Mouse (Mus musculus) kidney, postnatal 0 days (tissue): Measurements from ENCODE around the gene Zglp1. TPM values are rescaled to one million over a fixed set of nuclear protein-coding genes. Genes with fewer than 3 reads are reported as not detected.

ENCODE experiments used
- ATAC-seq: fragments of 200-750 bp; cut with Nextera tagmentation; replicated peaks from 2 replicates; pipeline ENCODE4 v1.8.0; 2017; ENCODE audit warnings: low read depth, moderate number of reproducible peaks, moderate TSS enrichment, moderate library complexity; ENCODE audit not compliant: low FRiP score
- DNase-seq: peaks from one replicate; pipeline ENCODE4 v3.0.0-alpha.2; 2016; ENCODE audit warnings: low spot score
- H3K27ac ChIP-seq: fragments of 300-500 bp; sonication (generic); 2 replicates; pipeline ENCODE4 v1.5.1; 2014; ENCODE audit warnings: mild to moderate bottlenecking
- H3K27me3 ChIP-seq: fragments of 300-500 bp; sonication (generic); 2 replicates; pipeline ENCODE4 v1.6.1; 2014; ENCODE audit warnings: low read length, mixed read lengths; ENCODE audit not compliant: insufficient read depth
- H3K36me3 ChIP-seq: fragments of 300-500 bp; sonication (generic); 2 replicates; pipeline ENCODE4 v1.6.1; 2014; ENCODE audit warnings: low read length, mixed read lengths; ENCODE audit not compliant: insufficient read depth
- H3K4me1 ChIP-seq: fragments of 300-500 bp; sonication (generic); replicated peaks from 2 replicates; pipeline ENCODE4 v1.6.1; 2014; ENCODE audit warnings: antibody characterized with exemption, low read length, mixed read lengths; ENCODE audit not compliant: insufficient read depth
- H3K4me2 ChIP-seq: fragments of 300-500 bp; sonication (generic); 2 replicates; pipeline ENCODE4 v1.6.1; 2014; ENCODE audit warnings: mild to moderate bottlenecking, low read length, moderate library complexity, mixed read lengths
- H3K4me3 ChIP-seq: fragments of 300-500 bp; sonication (generic); replicated peaks from 2 replicates; pipeline ENCODE4 v1.5.1; 2014; ENCODE audit warnings: low read depth, low read length
- H3K9ac ChIP-seq: fragments of 300-500 bp; sonication (generic); 2 replicates; pipeline ENCODE4 v1.6.1; 2014; ENCODE audit warnings: low read depth, low read length
- H3K9me3 ChIP-seq: fragments of 300-500 bp; sonication (generic); replicated peaks from 2 replicates; pipeline ENCODE4 v1.6.1; 2016; ENCODE audit warnings: low read length, inconsistent platforms, mixed read lengths
- CTCF ChIP-seq: IDR thresholded peaks from 2 replicates; pipeline ENCODE4 v1.5.1; 2016; ENCODE audit warnings: antibody characterized with exemption, low read depth, mild to moderate bottlenecking, moderate library complexity
- WGBS: fragments of 180-500 bp; shearing (Covaris S2); extraction: QIAGEN DNeasy Blood & Tissue Kit; methylation state at CpG from one replicate; pipeline ENCODE4 v1.1.7; 2014; 5-methylcytosine and 5-hydroxymethylcytosine counted together
- polyA plus RNA-seq: library from polyadenylated mRNA; unstranded; fragments of >200 nt; fragmentation: Nextera tagmentation; extraction: Ambion mirVana; gene quantifications from 2 replicates; pipeline ENCODE4 v1.2.1, GENCODE M21; 2015

The Zglp1 gene
- polyA plus RNA-seq, 1 experiment from 2014 or later, result 0.29 TPM

DNA sequence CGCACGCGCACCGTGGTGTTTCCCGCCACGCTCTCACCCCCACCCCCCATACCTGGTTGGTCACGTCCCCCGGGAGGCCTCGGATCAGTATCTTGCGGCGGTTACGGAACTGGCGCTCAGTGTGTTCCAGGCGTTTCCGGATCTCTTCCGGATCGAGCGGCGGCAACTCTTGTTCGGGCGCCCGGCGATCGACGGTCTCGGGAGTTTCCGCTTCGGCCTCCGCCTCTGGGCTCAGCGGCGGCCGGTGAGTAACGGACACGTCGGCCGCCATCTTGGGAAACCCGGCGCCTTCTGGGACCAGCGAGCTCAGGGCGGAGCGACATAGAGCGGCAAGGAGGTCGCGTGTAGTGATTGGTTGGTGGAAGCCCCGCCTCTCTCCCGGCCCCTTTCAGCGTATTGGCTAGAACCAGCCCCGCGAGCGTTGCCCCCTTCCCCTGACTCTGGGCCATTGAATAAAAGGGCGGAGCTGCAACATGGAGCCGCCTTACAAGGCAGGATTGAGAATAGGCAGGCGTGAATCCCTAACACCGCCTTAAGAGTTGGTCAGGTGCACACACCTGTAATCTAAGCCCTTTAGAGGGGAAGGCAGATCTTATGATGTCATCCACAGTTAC is 24.9 kb upstream of the Zglp1 start, which contains the start of the genes Gm38431 and Raver1:
Gm38431 (minus strand) TSS at position 291 of the 614 bp plus-strand sequence.
Raver1 (minus strand) TSS at position 302 of the 614 bp plus-strand sequence.
- DNase-seq (peak; percentile 100), ATAC-seq (peak; percentile 100)
- no peak; the same call in 1 of the 2 replicates for TF ChIP-seq CTCF
- Histone ChIP-seq H3K27ac (peak within 1 kb of the TSS; percentile 91), H3K4me3 (peak within 1 kb of the TSS; percentile 78), H3K4me2 (peak within 1 kb of the TSS; percentile 65), H3K9me3 (no peaks in the 10 kb centered on the region), H3K27me3 (no peaks in the 10 kb centered on the region), H3K9ac (peak within 1 kb of the TSS; percentile 78), H3K4me1 (peaks cover 8% of the 10 kb centered on the region; the same call in 1 of the 2 replicates), H3K36me3 (peaks cover 20% of the 10 kb centered on the region)
- under 1% methylated on average over 53 of the region's 54 CpGs for WGBS

- TF ChIP-seq CTCF, result no peak
- Histone ChIP-seq H3K27me3 (no peaks in the 10 kb centered on the region), H3K9me3 (no peaks in the 10 kb centered on the region), H3K9ac (peak overlapping the region; percentile 78), H3K4me2 (peak overlapping the region; percentile 65), H3K36me3 (peaks cover 27% of the 10 kb centered on the region), H3K4me3 (peak overlapping the region; percentile 78), H3K27ac (peak overlapping the region; percentile 91), H3K4me1 (peaks cover 8% of the 10 kb centered on the region; the same call in 1 of the 2 replicates)
- DNase-seq, result no peak
- no peak; the same call in 1 of the 2 replicates for ATAC-seq
- WGBS, result 2% methylated on average over 24 of the region's 24 CpGs
These were observed 24.2 kb upstream of the Zglp1 start for GRCm38 (mm10) chr9:21090972-21091706.

DNA sequence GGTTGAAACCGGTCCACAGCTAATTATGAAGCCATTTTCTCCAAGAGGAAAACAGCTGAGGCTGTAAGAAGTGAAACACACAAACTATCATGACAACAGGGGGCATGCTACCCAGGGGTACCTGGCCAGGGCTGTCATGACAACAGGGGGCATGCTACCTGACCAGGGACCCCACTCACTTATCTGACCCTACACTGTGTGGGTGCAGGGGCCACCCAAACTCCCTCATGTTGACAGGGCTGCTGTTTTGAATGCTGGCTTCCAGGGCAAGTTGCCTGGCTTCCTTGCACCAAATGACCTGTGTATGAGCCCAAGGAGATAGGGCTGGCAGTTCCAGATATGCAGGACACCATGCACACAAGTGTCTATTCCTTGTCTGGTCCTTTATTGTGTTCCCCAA is 23.6 kb upstream of the Zglp1 start:
- no peak for ATAC-seq
- no peaks in the 10 kb centered on the region for H3K9me3 ChIP-seq
- H3K36me3 ChIP-seq, result peaks cover 32% of the 10 kb centered on the region
- H3K9ac ChIP-seq, result peak overlapping the region; percentile 78
- 88% methylated on average over 1 of the region's 1 CpGs for WGBS
- H3K4me3 ChIP-seq, result peak overlapping the region; percentile 78
- TF ChIP-seq CTCF, result no peak
- no peaks in the 10 kb centered on the region for H3K27me3 ChIP-seq
- peak overlapping the region; percentile 65 for H3K4me2 ChIP-seq
- H3K4me1 ChIP-seq, result peaks cover 8% of the 10 kb centered on the region; the same call in 1 of the 2 replicates
- H3K27ac ChIP-seq, result no peak overlapping the region
- DNase-seq, result no peak

- no peak overlapping the region for H3K9ac ChIP-seq
- no peak for TF ChIP-seq CTCF
- peaks cover 85% of the 10 kb centered on the region for H3K36me3 ChIP-seq
- H3K9me3 ChIP-seq, result no peaks in the 10 kb centered on the region
- no peak overlapping the region for H3K4me2 ChIP-seq
- WGBS, result 92% methylated on average over 3 of the region's 3 CpGs
- H3K27me3 ChIP-seq, result no peaks in the 10 kb centered on the region
- DNase-seq (no peak), ATAC-seq (no peak)
- H3K4me3 ChIP-seq, result no peak overlapping the region
- H3K27ac ChIP-seq, result no peak overlapping the region
- H3K4me1 ChIP-seq, result no peaks in the 10 kb centered on the region
These were observed 16.4 kb upstream of the Zglp1 start for GRCm38 (mm10) chr9:21083324-21083723.

DNA sequence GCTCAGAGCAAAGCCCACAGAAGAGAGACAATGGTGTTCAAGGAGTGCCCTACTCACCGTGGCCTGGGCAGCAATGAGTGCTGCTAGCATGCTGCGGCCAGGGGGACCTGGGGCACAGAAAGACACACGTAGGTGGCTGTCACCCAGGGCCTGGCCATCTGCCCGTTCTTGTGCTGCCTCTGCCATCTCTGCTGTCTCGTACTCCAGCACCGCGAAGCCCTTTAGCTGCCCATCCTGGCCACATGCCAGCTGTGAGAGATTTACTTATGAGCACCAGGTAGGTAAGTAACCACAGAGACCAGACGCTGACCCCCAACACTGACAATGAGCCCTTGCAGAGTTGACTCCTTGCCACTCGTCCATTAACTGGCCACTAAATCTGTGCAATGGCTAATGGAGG is 14.2 kb upstream of the Zglp1 start:
- Histone ChIP-seq H3K9ac (no peak overlapping the region), H3K4me2 (no peak overlapping the region), H3K36me3 (peaks cover 86% of the 10 kb centered on the region), H3K27ac (no peak overlapping the region), H3K27me3 (no peaks in the 10 kb centered on the region), H3K9me3 (no peaks in the 10 kb centered on the region), H3K4me3 (no peak overlapping the region), H3K4me1 (no peaks in the 10 kb centered on the region)
- 95% methylated on average over 9 of the region's 9 CpGs for WGBS
- TF ChIP-seq CTCF, result no peak
- ATAC-seq, result no peak
- no peak for DNase-seq

DNA sequence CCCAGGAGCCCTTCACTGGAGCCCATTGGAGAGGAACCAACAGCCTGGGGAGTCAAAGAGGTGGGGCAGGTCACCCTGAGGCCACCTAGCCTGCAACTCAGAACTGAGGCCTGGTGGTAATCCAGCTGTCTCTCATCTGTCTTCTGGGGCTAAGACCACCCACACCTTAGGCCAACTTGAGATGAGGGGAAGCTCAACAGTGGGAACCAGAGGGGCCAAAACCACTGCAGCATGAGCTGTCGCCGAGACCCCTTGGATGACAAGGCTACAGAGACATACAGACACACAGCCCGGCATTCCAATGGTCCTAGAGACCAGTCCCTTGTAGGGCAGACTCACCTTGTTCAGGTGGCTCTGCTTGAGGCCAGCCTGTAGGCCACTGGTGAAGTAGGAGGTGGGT is 8.7 kb upstream of the Zglp1 start:
- Histone ChIP-seq H3K36me3 (peaks cover 46% of the 10 kb centered on the region), H3K4me3 (no peak overlapping the region)
- ATAC-seq, result no peak

More for the DNA sequence above, 8.7 kb upstream of the Zglp1 start:
- Histone ChIP-seq H3K4me2 (no peak overlapping the region), H3K4me1 (0 out of 2 replicates have a peak, but pooled peaks cover 9% of the 10 kb centered on the region), H3K27me3 (no peaks in the 10 kb centered on the region), H3K9ac (no peak overlapping the region), H3K27ac (no peak overlapping the region), H3K9me3 (no peaks in the 10 kb centered on the region)
- WGBS, result 100% methylated on average over 3 of the region's 3 CpGs
- TF ChIP-seq CTCF, result no peak
- DNase-seq, result no peak
